Mouse (Mus musculus) heart, embryonic 14.5 days (tissue): ENCODE data around the gene Odf3l1. TPM values are rescaled to one million over a fixed set of nuclear protein-coding genes. Genes with fewer than 3 reads are reported as not detected.

Experiments used
- ATAC-seq: fragments of 200-750 bp; cut with Nextera tagmentation; 2 replicates; pipeline ENCODE4 v1.8.0; 2017; ENCODE audit warnings: low read depth, moderate TSS enrichment; ENCODE audit not compliant: insufficient number of reproducible peaks, insufficient read depth, low FRiP score
- H3K27ac ChIP-seq, 2 experiments: fragments of 200-500 bp in 1 of 2; fragments of 300-500 bp in 1 of 2; sonication (generic) in 1 of 2; replicated peaks in 1 of 2; 2 replicates each; pipeline ENCODE4 v1.5.1; 2012 to 2014; ENCODE audit warnings: low read depth in 2 of 2, low read length in 2 of 2, control low read depth in 1 of 2, mild to moderate bottlenecking in 1 of 2, mixed read lengths in 1 of 2; ENCODE audit not compliant: control insufficient read depth in 1 of 2, insufficient read depth in 1 of 2
- H3K27me3 ChIP-seq: fragments of 300-500 bp; sonication (generic); 2 replicates; pipeline ENCODE4 v1.6.1; 2014; ENCODE audit warnings: mild to moderate bottlenecking, low read length, control low read depth; ENCODE audit not compliant: control insufficient read depth, insufficient read depth
- H3K36me3 ChIP-seq: fragments of 300-500 bp; sonication (generic); 2 replicates; pipeline ENCODE4 v1.6.1; 2014; ENCODE audit warnings: mild to moderate bottlenecking, control low read depth, low read length, mixed read lengths; ENCODE audit not compliant: control insufficient read depth, insufficient read depth
- H3K4me1 ChIP-seq, 2 experiments: fragments of 200-500 bp in 1 of 2; fragments of 300-500 bp in 1 of 2; sonication (generic) in 1 of 2; 2 replicates each; pipeline ENCODE4 v1.6.1; 2012 to 2014; ENCODE audit warnings: low read length in 2 of 2, control low read depth in 1 of 2, mixed read lengths in 1 of 2; ENCODE audit not compliant: control insufficient read depth in 2 of 2, insufficient read depth in 2 of 2
- H3K4me2 ChIP-seq: fragments of 300-500 bp; sonication (generic); 2 replicates; pipeline ENCODE4 v1.6.1; 2014; ENCODE audit warnings: mild to moderate bottlenecking, low read length
- H3K4me3 ChIP-seq, 2 experiments: fragments of 200-500 bp in 1 of 2; fragments of 300-500 bp in 1 of 2; sonication (generic) in 1 of 2; 2 replicates each; pipeline ENCODE4 v1.5.1; 2012 to 2014; ENCODE audit warnings: low read length in 2 of 2, mild to moderate bottlenecking in 2 of 2, control low read depth in 1 of 2, low read depth in 1 of 2, moderate library complexity in 1 of 2; ENCODE audit not compliant: control insufficient read depth in 1 of 2, insufficient read depth in 1 of 2
- H3K9ac ChIP-seq: fragments of 300-500 bp; sonication (generic); 2 replicates; pipeline ENCODE4 v1.6.1; 2014; ENCODE audit warnings: mild to moderate bottlenecking, low read length
- H3K9me3 ChIP-seq: fragments of 300-500 bp; sonication (generic); 2 replicates; pipeline ENCODE4 v1.6.1; 2016; ENCODE audit warnings: low read length, control low read depth; ENCODE audit not compliant: control insufficient read depth
- WGBS: fragments of 180-500 bp; shearing (Covaris S2); extraction: QIAGEN DNeasy Blood & Tissue Kit; methylation state at CpG from one replicate; pipeline ENCODE4 v1.1.7; 2014; 5-methylcytosine and 5-hydroxymethylcytosine counted together
- polyA plus RNA-seq: library from polyadenylated mRNA; unstranded; fragments of >200 nt; fragmentation: Nextera tagmentation; extraction: Ambion mirVana; gene quantifications from 2 replicates; pipeline ENCODE4 v1.2.1, GENCODE M21; 2014

Odf3l1 gene
- polyA plus RNA-seq, 1 experiment from 2014 or later: 0.72 TPM

GRCm38 (mm10) chr9:56850128-56850904 lies 14.2 kb downstream of the Odf3l1 start:
- Histone ChIP-seq H3K4me3 (no peak overlapping the region), H3K27me3 (no peaks in the 10 kb centered on the region), H3K4me2 (no peak overlapping the region), H3K4me1 (peaks cover 33 to 35% of the 10 kb centered on the region in 2 experiments), H3K27ac (no peak overlapping the region), H3K9me3 (no peaks in the 10 kb centered on the region), H3K36me3 (no peaks in the 10 kb centered on the region), H3K9ac (no peak overlapping the region)
- no peak for ATAC-seq
- 60% methylated on average over 14 of the region's 14 CpGs for WGBS

- no peak overlapping the region for H3K4me2 ChIP-seq
- H3K4me3 ChIP-seq: no peak overlapping the region
- no peak overlapping the region for H3K27ac ChIP-seq
- no peaks in the 10 kb centered on the region for H3K36me3 ChIP-seq
- no peak overlapping the region for H3K9ac ChIP-seq
- H3K9me3 ChIP-seq: no peaks in the 10 kb centered on the region
- H3K4me1 ChIP-seq: peaks cover 25 to 30% of the 10 kb centered on the region in 2 experiments
- 0 out of 2 replicates have a peak, but pooled peaks cover 3% of the 10 kb centered on the region for H3K27me3 ChIP-seq
- ATAC-seq: no peak
- 16% methylated on average over 3 of the region's 3 CpGs for WGBS
These were observed 17.0 kb downstream of the Odf3l1 start for GRCm38 (mm10) chr9:56847523-56847922.

- Histone ChIP-seq H3K4me2 (no peak overlapping the region), H3K27me3 (0 out of 2 replicates have a peak, but pooled peaks cover 3% of the 10 kb centered on the region), H3K9ac (no peak overlapping the region), H3K9me3 (no peaks in the 10 kb centered on the region), H3K4me1 (peaks cover 7 to 14% of the 10 kb centered on the region in 2 experiments), H3K4me3 (no peak overlapping the region), H3K36me3 (no peaks in the 10 kb centered on the region), H3K27ac (no peak overlapping the region)
- no peak for ATAC-seq
- 70% methylated on average over 8 of the region's 8 CpGs for WGBS
These were observed 19.8 kb downstream of the Odf3l1 start for GRCm38 (mm10) chr9:56844644-56845043.

GRCm38 (mm10) chr9:56843679-56844188 lies 20.7 kb downstream of the Odf3l1 start:
- H3K9ac ChIP-seq: 0 out of 2 replicates have a peak overlapping the region, but pooled peaks have one; percentile 21
- H3K9me3 ChIP-seq: no peaks in the 10 kb centered on the region
- no peak for ATAC-seq
- no peak overlapping the region for H3K4me2 ChIP-seq
- no peak overlapping the region for H3K4me3 ChIP-seq
- WGBS: 41% methylated on average over 7 of the region's 7 CpGs
- peaks cover 10 to 16% of the 10 kb centered on the region in 2 experiments for H3K4me1 ChIP-seq
- 0 out of 2 replicates have a peak, but pooled peaks cover 3% of the 10 kb centered on the region for H3K27me3 ChIP-seq
- H3K27ac ChIP-seq: no peak overlapping the region
- no peaks in the 10 kb centered on the region for H3K36me3 ChIP-seq

GRCm38 (mm10) chr9:56842303-56842719 lies 22.2 kb downstream of the Odf3l1 start:
- H3K36me3 ChIP-seq: no peaks in the 10 kb centered on the region
- no peak for ATAC-seq
- WGBS: 40% methylated on average over 3 of the region's 3 CpGs
- no peaks in the 10 kb centered on the region for H3K9me3 ChIP-seq
- H3K4me2 ChIP-seq: no peak overlapping the region
- H3K4me3 ChIP-seq: no peak overlapping the region
- H3K27me3 ChIP-seq: 0 out of 2 replicates have a peak, but pooled peaks cover 3% of the 10 kb centered on the region
- H3K4me1 ChIP-seq: peaks cover 10 to 16% of the 10 kb centered on the region in 2 experiments
- no peak overlapping the region for H3K27ac ChIP-seq
- no peak overlapping the region for H3K9ac ChIP-seq

- H3K4me3 ChIP-seq: no peak overlapping the region
- H3K9ac ChIP-seq: no peak overlapping the region
- H3K27ac ChIP-seq: no peak overlapping the region
- no peaks in the 10 kb centered on the region for H3K9me3 ChIP-seq
- peaks cover 10 to 16% of the 10 kb centered on the region in 2 experiments for H3K4me1 ChIP-seq
- no peak overlapping the region for H3K4me2 ChIP-seq
- 0 out of 2 replicates have a peak, but pooled peaks cover 3% of the 10 kb centered on the region for H3K27me3 ChIP-seq
- no peak for ATAC-seq
- H3K36me3 ChIP-seq: no peaks in the 10 kb centered on the region
These were observed 22.6 kb downstream of the Odf3l1 start for GRCm38 (mm10) chr9:56841864-56842263.

- Histone ChIP-seq H3K27me3 (0 out of 2 replicates have a peak, but pooled peaks cover 3% of the 10 kb centered on the region), H3K27ac (no peak overlapping the region), H3K4me1 (peaks cover 11 to 18% of the 10 kb centered on the region in 2 experiments), H3K4me2 (no peak overlapping the region), H3K36me3 (no peaks in the 10 kb centered on the region), H3K4me3 (no peak overlapping the region), H3K9ac (no peak overlapping the region), H3K9me3 (no peaks in the 10 kb centered on the region)
- ATAC-seq: no peak
- 84% methylated on average over 5 of the region's 5 CpGs for WGBS
These were observed 23.8 kb downstream of the Odf3l1 start for GRCm38 (mm10) chr9:56840721-56841120.
